Mouse (Mus musculus) CH12.LX (cell line): ENCODE results near the gene Ikzf4.

Experiments used
- BHLHE40 ChIP-seq: IDR thresholded peaks from 2 replicates; pipeline ENCODE4 v1.6.1; 2011; ENCODE audit warnings: mild to moderate bottlenecking, low read depth, low read length, improper control_type of control experiment
- CTCF ChIP-seq, 2 experiments: IDR thresholded peaks in 1 of 2; conservative IDR thresholded peaks in 1 of 2; 2 replicates each; pipeline ENCODE4 v1.5.1; 2011 to 2012; ENCODE audit warnings: low read depth in 2 of 2, low read length in 2 of 2, improper control_type of control experiment in 1 of 2, inconsistent platforms in 1 of 2, mild to moderate bottlenecking in 1 of 2, moderate library complexity in 1 of 2
- EP300 ChIP-seq: IDR thresholded peaks from 2 replicates; pipeline ENCODE4 v1.6.1; 2011; ENCODE audit warnings: low read length, improper control_type of control experiment
- POLR2A ChIP-seq: IDR thresholded peaks from 2 replicates; pipeline ENCODE4 v1.6.1; 2011; ENCODE audit warnings: low read depth, mild to moderate bottlenecking, improper control_type of control experiment, low read length

DNA sequence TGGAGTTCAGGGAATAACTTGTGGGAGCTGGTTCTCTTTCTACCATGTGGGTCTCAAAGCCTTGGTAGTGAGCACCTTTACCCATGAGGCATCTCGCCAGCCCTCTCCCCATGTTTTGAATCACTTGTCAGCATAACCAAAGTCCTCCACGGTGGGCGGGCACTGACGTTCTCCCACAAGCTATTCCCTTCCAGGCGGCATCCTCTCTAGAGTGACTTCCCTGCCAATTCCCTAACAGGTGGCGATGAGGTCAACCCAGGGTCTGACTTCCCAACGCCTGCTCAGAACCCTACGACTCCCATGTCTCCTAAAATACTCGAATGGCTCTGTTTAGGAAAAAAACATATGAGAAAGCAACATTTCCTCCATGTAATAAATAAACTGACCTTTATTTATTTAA, 12.1 kb upstream of the Ikzf4 start:
- TF ChIP-seq CTCF (conservative IDR thresholded peaks at IDR 0.05 in 1 of 2, IDR thresholded peaks at IDR 0.05 in 1 of 2; ENCODE audit: low read depth in 2 of 2, low read length in 2 of 2) (no peak), BHLHE40 (no peak), POLR2A (no peak), EP300 (no peak)
